Comparison of ENCODE assay signal across 8 mouse cellular contexts in the genomic region with DNA sequence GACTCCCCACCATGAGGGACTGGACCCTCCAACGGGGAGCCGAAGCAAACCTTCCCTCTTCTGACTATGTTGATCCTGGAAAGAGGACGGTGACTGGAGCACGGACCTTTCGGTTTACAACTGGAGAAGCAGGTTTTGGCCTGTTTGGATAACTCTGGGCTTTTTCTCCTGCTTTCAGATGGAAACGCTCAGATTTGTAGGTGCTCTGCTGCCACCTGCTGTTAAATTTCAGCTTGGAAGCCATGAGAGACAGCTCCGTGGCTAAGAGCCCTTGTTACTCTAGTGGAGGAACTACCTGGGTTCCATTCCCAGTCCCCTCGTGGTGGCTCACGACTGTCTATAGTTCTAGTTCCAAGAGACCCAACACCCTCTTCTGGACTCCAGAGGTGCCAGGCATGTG. TPM values are rescaled to one million over a fixed set of nuclear protein-coding genes. Genes with fewer than 3 reads are reported as not detected.
DNase-seq lines count a peak whose midpoint lies in the region; ATAC-seq and TF ChIP-seq lines count a peak whose summit lies in the region.

No protein-coding gene starts in this region.

- TF ChIP-seq CTCF in heart, adult 2 months (IDR thresholded peaks at IDR 0.05) = peak; percentile 89
- TF ChIP-seq CTCF in brain, embryonic 14.5 days (IDR thresholded peaks at IDR 0.05; ENCODE audit: borderline replicate concordance, extremely low read depth, insufficient read depth, insufficient read length) = peak; percentile 75
- TF ChIP-seq CTCF in left cerebral cortex, adult 2 months (IDR thresholded peaks at IDR 0.05) = peak; percentile 84

- DNase-seq in heart, adult 2 months = peak; percentile 47 to 65
- DNase-seq in heart, embryonic 10.5 days (ENCODE audit: low spot score) = no peak
- DNase-seq in brain, embryonic 14.5 days (ENCODE audit: low read depth) = peak; percentile 88
- peak; percentile 90 for DNase-seq in forebrain, embryonic 14.5 days (ENCODE audit: low spot score)
- peak; percentile 87 for DNase-seq in intestine, embryonic 14.5 days (ENCODE audit: low spot score)
- DNase-seq in left cerebral cortex, adult 2 months (ENCODE audit: extremely low spot score in 1 of 2, low spot score in 2 of 2) = peak; percentile 78 to 85
- peak; percentile 75 for DNase-seq in mesoderm, embryonic 11.5 days (ENCODE audit: low read depth, low spot score)

- H3K36me3 ChIP-seq in heart, adult 2 months (ENCODE audit: control insufficient read depth, insufficient read depth, low read length) = no peaks in the 10 kb centered on the region
- no peaks in the 10 kb centered on the region for H3K36me3 ChIP-seq in heart, embryonic 10.5 days
- no peaks in the 10 kb centered on the region for H3K36me3 ChIP-seq in forebrain, embryonic 14.5 days (ENCODE audit: control insufficient read depth, insufficient read depth, low read length)
- H3K36me3 ChIP-seq in intestine, embryonic 14.5 days (ENCODE audit: control insufficient read depth, insufficient read depth, low read length) = no peaks in the 10 kb centered on the region
- no peaks in the 10 kb centered on the region for H3K36me3 ChIP-seq in stomach, embryonic 15.5 days

- H3K9ac ChIP-seq in heart, adult 2 months (ENCODE audit: low read depth, low read length) = no peak overlapping the region
- no peak overlapping the region for H3K9ac ChIP-seq in forebrain, embryonic 14.5 days (ENCODE audit: low read length)
- no peak overlapping the region for H3K9ac ChIP-seq in intestine, embryonic 14.5 days (ENCODE audit: low read length)
- no peak overlapping the region for H3K9ac ChIP-seq in stomach, embryonic 15.5 days

- H3K4me3 ChIP-seq in heart, adult 2 months = no peak overlapping the region
- H3K4me3 ChIP-seq in heart, embryonic 10.5 days = no peak overlapping the region
- H3K4me3 ChIP-seq in forebrain, embryonic 14.5 days (ENCODE audit: low read depth, low read length) = no peak overlapping the region
- no peak overlapping the region for H3K4me3 ChIP-seq in intestine, embryonic 14.5 days (ENCODE audit: low read depth, low read length)
- no peak overlapping the region for H3K4me3 ChIP-seq in left cerebral cortex, adult 2 months
- no peak overlapping the region for H3K4me3 ChIP-seq in stomach, embryonic 15.5 days (replicated peaks)

- H3K27ac ChIP-seq in heart, adult 2 months = no peak overlapping the region
- H3K27ac ChIP-seq in heart, embryonic 10.5 days = no peak overlapping the region
- H3K27ac ChIP-seq in forebrain, embryonic 14.5 days (ENCODE audit: low read depth, low read length) = no peak overlapping the region
- no peak overlapping the region for H3K27ac ChIP-seq in intestine, embryonic 14.5 days (ENCODE audit: low read depth)
- H3K27ac ChIP-seq in left cerebral cortex, adult 2 months = no peak overlapping the region
- no peak overlapping the region for H3K27ac ChIP-seq in stomach, embryonic 15.5 days

- H3K27me3 ChIP-seq in heart, adult 2 months (ENCODE audit: control insufficient read depth, insufficient read depth, low read length) = no peaks in the 10 kb centered on the region
- H3K27me3 ChIP-seq in heart, embryonic 10.5 days (ENCODE audit: insufficient read depth, poor library complexity, severe bottlenecking) = 0 out of 2 replicates have a peak, but pooled peaks cover 5% of the 10 kb centered on the region
- no peaks in the 10 kb centered on the region for H3K27me3 ChIP-seq in forebrain, embryonic 14.5 days (replicated peaks; ENCODE audit: control insufficient read depth, insufficient read depth, low read length)
- H3K27me3 ChIP-seq in intestine, embryonic 14.5 days (replicated peaks; ENCODE audit: control insufficient read depth, insufficient read depth, low read length) = no peaks in the 10 kb centered on the region
- no peaks in the 10 kb centered on the region for H3K27me3 ChIP-seq in stomach, embryonic 15.5 days (replicated peaks)

- intact Hi-C loops in heart, adult 2 months (cut with DNase I) = loop anchor here (1.0 kb wide), 2 partner anchors 21 to 96 kb away; no protein-coding TSS in a partner anchor
- intact Hi-C loops in left cerebral cortex, adult 2 months (cut with DNase I) = loop anchor here (1.0 kb wide), 1 partner anchor 96 kb away; no protein-coding TSS in a partner anchor

- no peak overlapping the region for H3K4me2 ChIP-seq in forebrain, embryonic 14.5 days (ENCODE audit: low read length)
- H3K4me2 ChIP-seq in intestine, embryonic 14.5 days (ENCODE audit: low read length) = no peak overlapping the region
- H3K4me2 ChIP-seq in stomach, embryonic 15.5 days = peak overlapping the region; percentile 4; the same call in 1 of the 2 replicates

- no peaks in the 10 kb centered on the region; the same call in 1 of the 2 replicates for H3K4me1 ChIP-seq in heart, adult 2 months (ENCODE audit: control insufficient read depth, insufficient read depth, low read length)
- H3K4me1 ChIP-seq in heart, embryonic 10.5 days = peaks cover under 1% of the 10 kb centered on the region; the same call in 1 of the 2 replicates
- H3K4me1 ChIP-seq in forebrain, embryonic 14.5 days (ENCODE audit: control insufficient read depth, insufficient read depth, low read length) = no peaks in the 10 kb centered on the region
- no peaks in the 10 kb centered on the region for H3K4me1 ChIP-seq in intestine, embryonic 14.5 days (replicated peaks; ENCODE audit: control insufficient read depth, insufficient read depth, low read length)
- H3K4me1 ChIP-seq in stomach, embryonic 15.5 days = no peaks in the 10 kb centered on the region

- 0 out of 2 replicates have a peak, but pooled peaks have one; percentile 48 for TF ChIP-seq EP300 in heart, adult 2 months (IDR thresholded peaks at IDR 0.05; ENCODE audit: insufficient read depth, low read depth, low read length)

- no peak for ATAC-seq in forebrain, embryonic 14.5 days
- ATAC-seq in intestine, embryonic 14.5 days (replicated peaks; ENCODE audit: low FRiP score, low TSS enrichment, low read depth) = peak; percentile 60; the same call in 1 of the 2 replicates
- 0 out of 2 replicates have a peak, but pooled peaks have one; percentile 27 for ATAC-seq in stomach, embryonic 15.5 days (ENCODE audit: insufficient read depth, low FRiP score, low read depth)

- no peaks in the 10 kb centered on the region for H3K79me2 ChIP-seq in heart, adult 2 months (replicated peaks; ENCODE audit: control insufficient read depth, insufficient read depth, low read length)

- no peak for TF ChIP-seq POLR2A in heart, adult 2 months (IDR thresholded peaks at IDR 0.05; ENCODE audit: insufficient read depth, low read depth, low read length)
- TF ChIP-seq POLR2A in brain, embryonic 14.5 days (IDR thresholded peaks at IDR 0.05; ENCODE audit: borderline replicate concordance, extremely low read depth, insufficient read depth, insufficient read length, poor library complexity, severe bottlenecking) = no peak

- H3K9me3 ChIP-seq in heart, embryonic 10.5 days = no peaks in the 10 kb centered on the region
- no peaks in the 10 kb centered on the region for H3K9me3 ChIP-seq in forebrain, embryonic 14.5 days (replicated peaks; ENCODE audit: control insufficient read depth, low read length)
- H3K9me3 ChIP-seq in intestine, embryonic 14.5 days (ENCODE audit: control insufficient read depth, low read length) = no peaks in the 10 kb centered on the region
- H3K9me3 ChIP-seq in stomach, embryonic 15.5 days = no peaks in the 10 kb centered on the region

- WGBS in heart, adult 2 months = 22% methylated on average over 9 of the region's 9 CpGs
- WGBS in heart, embryonic 10.5 days = 17% methylated on average over 9 of the region's 9 CpGs
- WGBS in forebrain, embryonic 14.5 days = 23% methylated on average over 9 of the region's 9 CpGs
- WGBS in intestine, embryonic 14.5 days = 13% methylated on average over 9 of the region's 9 CpGs
- WGBS in stomach, embryonic 15.5 days = 13% methylated on average over 9 of the region's 9 CpGs

RNA-seq across cellular contexts. Expression of gene Fa2h, which starts 45.6 kb away (rescaled TPM):
- total RNA-seq in heart, adult 2 months (2021) = under 1 TPM in 1 of 2 experiments, not detected in 1; 0.18 TPM
- 0.18 and 0.29 TPM in 2 replicates for polyA plus RNA-seq in heart, adult 2 months (2012; rRNA removed)
- not detected in 2 replicates for polyA plus RNA-seq in heart, embryonic 10.5 days (2016; fragmentation: Nextera tagmentation; extraction: Ambion mirVana)
- polyA plus RNA-seq in brain, embryonic 14.5 days (2012; rRNA removed) = 0.20 and 0.37 TPM in 2 replicates
- polyA plus RNA-seq in forebrain, embryonic 14.5 days (2014; fragmentation: Nextera tagmentation; extraction: Ambion mirVana) = 0.23 TPM in 1 of 2 replicates, not detected in the other
- polyA plus RNA-seq in intestine, embryonic 14.5 days (2014; fragmentation: Nextera tagmentation; extraction: Ambion mirVana) = 0.97 and 1.5 TPM in 2 replicates
- 10 to 100 TPM; 12.4 to 13.7 TPM for total RNA-seq in left cerebral cortex, adult 2 months (2021)
- 4.3 TPM in 2 replicates for polyA plus RNA-seq in stomach, embryonic 15.5 days (2015; fragmentation: Nextera tagmentation; extraction: Ambion mirVana)
